Mouse (Mus musculus) hindbrain, embryonic 13.5 days (tissue): ENCODE data around the gene Tas2r143. TPM values are rescaled to one million over a fixed set of nuclear protein-coding genes. Genes with fewer than 3 reads are reported as not detected.
A peak's percentile ranks its signal among the peaks of the same experiment; 100 is the strongest.

Source experiments
- ATAC-seq: fragments of 200-750 bp; cut with Nextera tagmentation; 2 replicates; pipeline ENCODE4 v1.8.0; 2017; ENCODE audit warnings: moderate TSS enrichment; ENCODE audit not compliant: low FRiP score
- H3K27ac ChIP-seq: fragments of 300-500 bp; sonication (generic); 2 replicates; pipeline ENCODE4 v1.5.1; 2015; ENCODE audit warnings: inconsistent platforms, mild to moderate bottlenecking, moderate library complexity
- H3K27me3 ChIP-seq: fragments of 300-500 bp; sonication (generic); 2 replicates; pipeline ENCODE4 v1.6.1; 2015; ENCODE audit warnings: mild to moderate bottlenecking, inconsistent platforms
- H3K36me3 ChIP-seq: fragments of 300-500 bp; sonication (generic); 2 replicates; pipeline ENCODE4 v1.6.1; 2015; ENCODE audit warnings: mild to moderate bottlenecking, inconsistent platforms
- H3K4me1 ChIP-seq: fragments of 300-500 bp; sonication (generic); replicated peaks from 2 replicates; pipeline ENCODE4 v1.6.1; 2015; ENCODE audit warnings: inconsistent platforms
- H3K4me2 ChIP-seq: fragments of 300-500 bp; sonication (generic); 2 replicates; pipeline ENCODE4 v1.6.1; 2015; ENCODE audit warnings: inconsistent platforms, mild to moderate bottlenecking, moderate library complexity
- H3K4me3 ChIP-seq: fragments of 300-500 bp; sonication (generic); 2 replicates; pipeline ENCODE4 v1.5.1; 2015; ENCODE audit warnings: mild to moderate bottlenecking, inconsistent platforms
- H3K9ac ChIP-seq: fragments of 300-500 bp; sonication (generic); 2 replicates; pipeline ENCODE4 v1.6.1; 2015; ENCODE audit warnings: mild to moderate bottlenecking, inconsistent platforms
- H3K9me3 ChIP-seq: fragments of 300-500 bp; sonication (generic); 2 replicates; pipeline ENCODE4 v1.6.1; 2016; ENCODE audit warnings: inconsistent platforms
- WGBS: fragments of 180-500 bp; shearing (Covaris S2); methylation state at CpG from one replicate; pipeline ENCODE4 v1.1.7; 2015; 5-methylcytosine and 5-hydroxymethylcytosine counted together
- polyA plus RNA-seq: library from polyadenylated mRNA; unstranded; fragments of >200 nt; fragmentation: Nextera tagmentation; extraction: Ambion mirVana; gene quantifications from 2 replicates; pipeline ENCODE4 v1.2.1, GENCODE M21; 2015

The Tas2r143 gene
- polyA plus RNA-seq, 1 experiment from 2014 or later = not detected

GRCm38 (mm10) chr6:42372421-42372815 lies 27.6 kb upstream of the Tas2r143 start:
- 17% methylated on average over 9 of the region's 9 CpGs for WGBS
- Histone ChIP-seq H3K4me3 (no peak overlapping the region), H3K9me3 (no peaks in the 10 kb centered on the region), H3K36me3 (no peaks in the 10 kb centered on the region), H3K4me2 (peak overlapping the region; percentile 91), H3K27ac (no peak overlapping the region), H3K9ac (no peak overlapping the region), H3K27me3 (peaks cover 16% of the 10 kb centered on the region), H3K4me1 (peaks cover 15% of the 10 kb centered on the region)
- ATAC-seq = peak; percentile 16; the same call in 1 of the 2 replicates

GRCm38 (mm10) chr6:42372816-42373547 lies 27.1 kb upstream of the Tas2r143 start, which contains the start of gene Epha1:
TSS of gene Epha1 (minus strand) at chr6:42373268.
- under 1% methylated on average over 33 of the region's 36 CpGs for WGBS
- Histone ChIP-seq H3K9me3 (no peaks in the 10 kb centered on the region), H3K4me1 (peaks cover 15% of the 10 kb centered on the region)

GRCm38 (mm10) chr6:42373669-42374430 lies 26.2 kb upstream of the Tas2r143 start:
- H3K4me2 ChIP-seq = peak overlapping the region; percentile 91
- 41% methylated on average over 7 of the region's 7 CpGs for WGBS
- H3K4me3 ChIP-seq = peak overlapping the region; percentile 53
- 0 out of 2 replicates have a peak overlapping the region, but pooled peaks have one; percentile 35 for H3K9ac ChIP-seq
- no peak overlapping the region for H3K27ac ChIP-seq
- no peak for ATAC-seq
- no peaks in the 10 kb centered on the region for H3K9me3 ChIP-seq
- H3K27me3 ChIP-seq = peaks cover 16% of the 10 kb centered on the region
- peaks cover 15% of the 10 kb centered on the region for H3K4me1 ChIP-seq
- H3K36me3 ChIP-seq = no peaks in the 10 kb centered on the region

More at GRCm38 (mm10) chr6:42372816-42373547, 27.1 kb upstream of the Tas2r143 start, which contains the start of gene Epha1:
- ATAC-seq = peak; percentile 60
- peak within 1 kb of the TSS; percentile 91 for H3K4me2 ChIP-seq
- no peaks in the 10 kb centered on the region for H3K36me3 ChIP-seq
- H3K4me3 ChIP-seq = peak within 1 kb of the TSS; percentile 53
- H3K9ac ChIP-seq = peak within 1 kb of the TSS; percentile 65
- H3K27me3 ChIP-seq = peaks cover 16% of the 10 kb centered on the region
- no peak within 1 kb of the TSS for H3K27ac ChIP-seq

- Histone ChIP-seq H3K27ac (no peak overlapping the region), H3K4me2 (no peak overlapping the region), H3K9ac (no peak overlapping the region), H3K4me3 (no peak overlapping the region), H3K27me3 (peaks cover 16% of the 10 kb centered on the region), H3K4me1 (peaks cover 15% of the 10 kb centered on the region), H3K36me3 (no peaks in the 10 kb centered on the region), H3K9me3 (no peaks in the 10 kb centered on the region)
- ATAC-seq = no peak
- 81% methylated on average over 4 of the region's 4 CpGs for WGBS
Observed at GRCm38 (mm10) chr6:42374701-42375100, 25.3 kb upstream of the Tas2r143 start.

- no peaks in the 10 kb centered on the region for H3K9me3 ChIP-seq
- H3K36me3 ChIP-seq = no peaks in the 10 kb centered on the region
- H3K27ac ChIP-seq = no peak overlapping the region
- H3K4me2 ChIP-seq = no peak overlapping the region
- H3K9ac ChIP-seq = no peak overlapping the region
- peaks cover 15% of the 10 kb centered on the region for H3K4me1 ChIP-seq
- WGBS = 96% methylated on average over 2 of the region's 2 CpGs
- no peak overlapping the region for H3K4me3 ChIP-seq
- H3K27me3 ChIP-seq = peaks cover 16% of the 10 kb centered on the region
- no peak for ATAC-seq
Observed at GRCm38 (mm10) chr6:42375131-42375530, 24.9 kb upstream of the Tas2r143 start.

GRCm38 (mm10) chr6:42376016-42376415 lies 24.0 kb upstream of the Tas2r143 start:
- Histone ChIP-seq H3K36me3 (no peaks in the 10 kb centered on the region), H3K27me3 (peaks cover 16% of the 10 kb centered on the region), H3K27ac (no peak overlapping the region), H3K4me1 (peaks cover 15% of the 10 kb centered on the region), H3K9me3 (no peaks in the 10 kb centered on the region), H3K9ac (no peak overlapping the region), H3K4me3 (no peak overlapping the region), H3K4me2 (no peak overlapping the region)
- 45% methylated on average over 4 of the region's 4 CpGs for WGBS
- no peak for ATAC-seq

- H3K4me3 ChIP-seq = no peak overlapping the region
- no peaks in the 10 kb centered on the region for H3K36me3 ChIP-seq
- no peak overlapping the region for H3K27ac ChIP-seq
- H3K4me2 ChIP-seq = no peak overlapping the region
- H3K9me3 ChIP-seq = no peaks in the 10 kb centered on the region
- no peak for ATAC-seq
- peaks cover 15% of the 10 kb centered on the region for H3K4me1 ChIP-seq
- 88% methylated on average over 6 of the region's 6 CpGs for WGBS
- peaks cover 16% of the 10 kb centered on the region for H3K27me3 ChIP-seq
- no peak overlapping the region for H3K9ac ChIP-seq
Observed at GRCm38 (mm10) chr6:42376504-42377019, 23.5 kb upstream of the Tas2r143 start.

GRCm38 (mm10) chr6:42377280-42377679 lies 22.8 kb upstream of the Tas2r143 start:
- Histone ChIP-seq H3K4me3 (no peak overlapping the region), H3K27ac (no peak overlapping the region), H3K36me3 (no peaks in the 10 kb centered on the region), H3K9ac (no peak overlapping the region), H3K4me2 (no peak overlapping the region), H3K4me1 (peaks cover 15% of the 10 kb centered on the region), H3K9me3 (no peaks in the 10 kb centered on the region), H3K27me3 (peaks cover 10% of the 10 kb centered on the region)
- ATAC-seq = no peak
- WGBS = 79% methylated on average over 5 of the region's 5 CpGs

GRCm38 (mm10) chr6:42379551-42379950 lies 20.5 kb upstream of the Tas2r143 start:
- 45% methylated on average over 3 of the region's 3 CpGs for WGBS
- ATAC-seq = no peak

GRCm38 (mm10) chr6:42380416-42381144 lies 19.5 kb upstream of the Tas2r143 start:
- no peaks in the 10 kb centered on the region for H3K36me3 ChIP-seq
- H3K9me3 ChIP-seq = no peaks in the 10 kb centered on the region
- no peaks in the 10 kb centered on the region for H3K4me1 ChIP-seq
- WGBS = 3% methylated on average over 8 of the region's 8 CpGs
- H3K9ac ChIP-seq = no peak overlapping the region
- peak overlapping the region; percentile 14; the same call in 1 of the 2 replicates for H3K4me2 ChIP-seq
- no peak overlapping the region for H3K27ac ChIP-seq
- no peaks in the 10 kb centered on the region for H3K27me3 ChIP-seq
- ATAC-seq = no peak
- no peak overlapping the region for H3K4me3 ChIP-seq

More at GRCm38 (mm10) chr6:42379551-42379950, 20.5 kb upstream of the Tas2r143 start:
- Histone ChIP-seq H3K27ac (no peak overlapping the region), H3K36me3 (no peaks in the 10 kb centered on the region), H3K4me2 (no peak overlapping the region), H3K4me1 (no peaks in the 10 kb centered on the region), H3K27me3 (no peaks in the 10 kb centered on the region), H3K9ac (no peak overlapping the region), H3K9me3 (no peaks in the 10 kb centered on the region), H3K4me3 (no peak overlapping the region)

GRCm38 (mm10) chr6:42381221-42381620 lies 18.8 kb upstream of the Tas2r143 start:
- no peak for ATAC-seq
- Histone ChIP-seq H3K4me1 (no peaks in the 10 kb centered on the region), H3K36me3 (no peaks in the 10 kb centered on the region), H3K27ac (no peak overlapping the region), H3K9me3 (no peaks in the 10 kb centered on the region), H3K27me3 (no peaks in the 10 kb centered on the region), H3K9ac (no peak overlapping the region), H3K4me3 (no peak overlapping the region), H3K4me2 (no peak overlapping the region)
- WGBS = 24% methylated on average over 2 of the region's 2 CpGs

- H3K36me3 ChIP-seq = no peaks in the 10 kb centered on the region
Observed at GRCm38 (mm10) chr6:42381916-42382381, 18.1 kb upstream of the Tas2r143 start.

More at GRCm38 (mm10) chr6:42381916-42382381, 18.1 kb upstream of the Tas2r143 start:
- no peak overlapping the region for H3K4me3 ChIP-seq
- H3K4me2 ChIP-seq = no peak overlapping the region
- no peak overlapping the region for H3K9ac ChIP-seq
- 71% methylated on average over 9 of the region's 9 CpGs for WGBS
- H3K27ac ChIP-seq = no peak overlapping the region
- no peaks in the 10 kb centered on the region for H3K4me1 ChIP-seq
- no peaks in the 10 kb centered on the region for H3K9me3 ChIP-seq
- no peaks in the 10 kb centered on the region for H3K27me3 ChIP-seq
- no peak for ATAC-seq
